Mouse (Mus musculus) adipocyte (in vitro differentiated cells): ENCODE measurements around the gene Tdpoz1.
"Not testable (repeated sequence)": the region's sequence is repeated elsewhere in the genome, so short reads cannot be mapped to it uniquely, and the experiment has no call there.

Source experiments
- DNase-seq: peaks from one replicate; pipeline ENCODE4 v3.0.0-alpha.2; 2016; ENCODE audit warnings: low spot score

Tdpoz1 gene

GRCm38 (mm10) chr3:93676210-93676609 is at the start of gene Tdpoz1:
TSS of gene Tdpoz1 (minus strand) at chr3:93676310.
- DNase-seq, result not testable (repeated sequence)

- not testable (repeated sequence) for DNase-seq
Measured at GRCm38 (mm10) chr3:93708969-93709637, 33.0 kb upstream of the Tdpoz1 start.

- DNase-seq, result not testable (repeated sequence)
Measured at GRCm38 (mm10) chr3:93692970-93693369, 16.9 kb upstream of the Tdpoz1 start, which contains the start of gene Gm37596. TSS of gene Gm37596 (minus strand) at chr3:93693070.

- not testable (repeated sequence) for DNase-seq
Measured at GRCm38 (mm10) chr3:93670805-93671503, 5.2 kb downstream of the Tdpoz1 start.

GRCm38 (mm10) chr3:93654260-93654659 is 21.9 kb downstream of the Tdpoz1 start:
- no peak for DNase-seq

- no peak for DNase-seq
Measured at GRCm38 (mm10) chr3:93652586-93652985, 23.5 kb downstream of the Tdpoz1 start, which contains the start of gene Tdpoz2. TSS of gene Tdpoz2 (minus strand) at chr3:93652686.

GRCm38 (mm10) chr3:93630917-93631714 is 45.0 kb downstream of the Tdpoz1 start:
- DNase-seq, result not testable (repeated sequence)
